Mouse (Mus musculus) midbrain, embryonic 10.5 days (tissue): ENCODE results near the gene Rab7b. TPM values are rescaled to one million over a fixed set of nuclear protein-coding genes. Genes with fewer than 3 reads are reported as not detected.

Experiments
- DNase-seq: peaks from one replicate; pipeline ENCODE4 v3.0.0-alpha.2; 2017; ENCODE audit warnings: low spot score
- H3K27ac ChIP-seq: fragments of 300-500 bp; sonication (generic); replicated peaks from 2 replicates; pipeline ENCODE4 v1.5.1; 2016; ENCODE audit warnings: mild to moderate bottlenecking
- H3K27me3 ChIP-seq: fragments of 300-500 bp; sonication (generic); 2 replicates; pipeline ENCODE4 v1.6.1; 2016; ENCODE audit warnings: low read depth, mild to moderate bottlenecking; ENCODE audit not compliant: poor library complexity, severe bottlenecking
- H3K36me3 ChIP-seq: fragments of 300-500 bp; sonication (generic); 2 replicates; pipeline ENCODE4 v1.6.1; 2016; ENCODE audit warnings: mild to moderate bottlenecking, moderate library complexity
- H3K4me1 ChIP-seq: fragments of 300-500 bp; sonication (generic); 2 replicates; pipeline ENCODE4 v1.6.1; 2016
- H3K4me3 ChIP-seq: fragments of 300-500 bp; sonication (generic); 2 replicates; pipeline ENCODE4 v1.5.1; 2016; ENCODE audit warnings: mild to moderate bottlenecking, moderate library complexity
- H3K9me3 ChIP-seq: fragments of 300-500 bp; sonication (generic); replicated peaks from 2 replicates; pipeline ENCODE4 v1.6.1; 2016; ENCODE audit warnings: mild to moderate bottlenecking
- WGBS: fragments of 180-500 bp; shearing (Covaris S2); methylation state at CpG from one replicate; pipeline ENCODE4 v1.1.7; 2016; 5-methylcytosine and 5-hydroxymethylcytosine counted together
- polyA plus RNA-seq: library from polyadenylated mRNA; unstranded; fragments of >200 nt; fragmentation: Nextera tagmentation; extraction: Ambion mirVana; gene quantifications from 2 replicates; pipeline ENCODE4 v1.2.1, GENCODE M21; 2016

Gene Rab7b
- polyA plus RNA-seq, result 0.77 and 1.4 TPM in 2 replicates

GRCm38 (mm10) chr1:131688475-131688874 is at the start of gene Rab7b:
Gene Rab7b, plus strand, starts transcription at chr1:131688695.
- no peak within 1 kb of the TSS for H3K4me3 ChIP-seq
- H3K4me1 ChIP-seq, result no peaks in the 10 kb centered on the region
- no peaks in the 10 kb centered on the region for H3K9me3 ChIP-seq
- WGBS, result 67% methylated on average over 8 of the region's 8 CpGs
- no peaks in the 10 kb centered on the region for H3K27me3 ChIP-seq
- no peak within 1 kb of the TSS for H3K27ac ChIP-seq
- no peak for DNase-seq
- H3K36me3 ChIP-seq, result no peaks in the 10 kb centered on the region

DNA sequence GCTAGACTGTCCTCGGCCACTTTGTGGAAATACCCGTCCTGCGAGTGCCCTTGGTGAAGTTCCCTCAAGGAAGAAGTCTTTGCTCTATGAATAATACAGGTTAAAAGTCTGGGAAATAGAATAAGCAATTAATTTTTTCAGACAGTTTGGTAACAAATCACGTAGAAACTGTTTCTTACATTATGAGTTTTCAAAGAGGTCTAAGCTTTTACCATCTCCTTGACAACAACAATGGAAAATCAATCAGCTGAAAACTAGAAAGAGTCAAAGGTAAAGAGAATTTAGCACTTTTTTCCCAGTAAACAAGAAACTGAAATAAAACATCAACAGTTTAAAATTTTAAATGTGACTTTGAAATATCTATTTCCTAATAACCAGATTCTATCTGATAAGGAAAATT is 48.4 kb upstream of the Rab7b start:
- Histone ChIP-seq H3K27ac (no peak overlapping the region), H3K4me1 (no peaks in the 10 kb centered on the region), H3K9me3 (no peaks in the 10 kb centered on the region), H3K36me3 (no peaks in the 10 kb centered on the region), H3K27me3 (no peaks in the 10 kb centered on the region), H3K4me3 (no peak overlapping the region)
- WGBS, result 87% methylated on average over 4 of the region's 4 CpGs
- DNase-seq, result no peak

DNA sequence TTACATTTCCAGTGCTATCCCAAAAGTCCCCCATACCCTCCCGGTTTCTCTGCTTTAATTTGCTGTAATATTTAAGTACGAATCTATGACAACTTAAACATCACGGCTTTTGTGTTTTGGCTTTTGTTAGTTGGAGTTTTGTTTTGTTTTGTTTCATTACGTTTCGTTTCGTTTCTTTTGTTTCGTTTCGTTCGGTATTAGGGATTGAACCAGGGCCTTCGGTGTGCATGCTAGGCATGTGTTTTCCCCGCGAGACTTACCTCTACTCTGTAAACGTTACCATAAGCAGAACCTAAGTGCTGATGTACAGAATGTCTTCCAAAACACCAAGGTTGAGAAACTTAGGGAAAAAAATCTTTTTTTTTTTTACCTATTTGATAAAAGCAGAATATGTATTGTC is 46.9 kb upstream of the Rab7b start:
- Histone ChIP-seq H3K9me3 (no peaks in the 10 kb centered on the region), H3K4me1 (no peaks in the 10 kb centered on the region), H3K27me3 (no peaks in the 10 kb centered on the region), H3K27ac (no peak overlapping the region), H3K4me3 (no peak overlapping the region), H3K36me3 (no peaks in the 10 kb centered on the region)
- 92% methylated on average over 13 of the region's 13 CpGs for WGBS
- no peak for DNase-seq

DNA sequence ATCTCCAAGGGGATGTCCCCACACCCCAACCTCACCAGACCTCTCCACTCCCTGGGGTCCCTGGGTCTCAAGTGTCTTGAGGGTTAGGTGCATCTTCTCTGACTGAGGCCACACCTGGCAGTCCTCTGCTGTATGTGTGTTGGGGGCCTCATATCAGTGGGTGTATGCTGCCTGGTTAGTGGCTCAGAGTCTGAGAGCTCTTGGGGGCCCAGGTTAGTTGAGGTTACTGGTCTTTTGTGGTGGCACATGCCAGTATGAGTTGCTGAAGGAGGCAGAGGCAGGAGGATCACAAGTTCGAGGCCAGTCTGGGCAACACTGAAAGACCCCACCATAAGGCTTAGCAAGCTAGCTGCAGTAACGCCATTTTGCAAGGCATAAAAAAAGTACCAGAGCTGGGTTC is 46.2 kb upstream of the Rab7b start:
- no peaks in the 10 kb centered on the region for H3K36me3 ChIP-seq
- DNase-seq, result no peak
- no peaks in the 10 kb centered on the region for H3K9me3 ChIP-seq
- no peaks in the 10 kb centered on the region for H3K4me1 ChIP-seq
- no peak overlapping the region for H3K27ac ChIP-seq
- no peak overlapping the region for H3K4me3 ChIP-seq
- WGBS, result 95% methylated on average over 2 of the region's 2 CpGs
- no peaks in the 10 kb centered on the region for H3K27me3 ChIP-seq

DNA sequence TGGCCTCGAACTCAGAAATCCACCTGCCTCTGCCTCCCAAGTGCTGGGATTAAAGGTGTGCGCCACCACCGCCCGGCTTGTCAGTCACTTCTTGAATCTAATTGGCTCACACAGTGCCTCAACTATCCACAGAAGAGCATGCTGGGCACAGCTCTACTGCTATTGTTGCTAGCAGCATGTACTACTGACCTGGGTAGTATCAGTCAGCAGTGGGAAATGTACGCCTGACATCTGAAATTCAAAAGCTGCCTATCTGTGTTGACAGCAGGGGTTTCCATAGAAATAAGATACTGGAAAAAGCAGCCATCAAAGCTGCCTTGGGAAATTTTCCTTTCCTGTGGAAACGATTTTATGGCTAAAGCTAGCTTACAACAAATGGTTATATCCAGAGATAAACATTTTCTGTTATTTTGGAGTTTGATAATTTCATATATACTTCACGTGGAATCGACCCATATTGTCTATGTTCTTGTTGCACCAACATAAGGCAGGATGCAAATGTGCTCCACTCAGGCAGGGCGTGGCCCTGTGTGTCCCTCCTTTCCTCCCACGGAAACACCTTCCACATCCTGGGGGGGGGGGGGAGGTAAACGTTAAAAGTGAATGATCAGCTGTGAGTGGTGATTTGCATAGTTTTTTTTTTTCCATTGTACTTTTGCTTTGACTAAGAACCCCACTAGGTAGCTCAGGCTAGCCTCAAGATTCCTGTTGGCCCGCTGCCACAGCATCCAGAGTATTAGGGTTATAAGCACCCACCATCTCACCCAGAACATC is 35.6 kb upstream of the Rab7b start:
- DNase-seq, result no peak
- no peaks in the 10 kb centered on the region for H3K27me3 ChIP-seq
- no peaks in the 10 kb centered on the region for H3K9me3 ChIP-seq
- peaks cover 9% of the 10 kb centered on the region for H3K4me1 ChIP-seq
- H3K36me3 ChIP-seq, result no peaks in the 10 kb centered on the region
- 86% methylated on average over 12 of the region's 12 CpGs for WGBS
- H3K4me3 ChIP-seq, result no peak overlapping the region
- no peak overlapping the region for H3K27ac ChIP-seq

DNA sequence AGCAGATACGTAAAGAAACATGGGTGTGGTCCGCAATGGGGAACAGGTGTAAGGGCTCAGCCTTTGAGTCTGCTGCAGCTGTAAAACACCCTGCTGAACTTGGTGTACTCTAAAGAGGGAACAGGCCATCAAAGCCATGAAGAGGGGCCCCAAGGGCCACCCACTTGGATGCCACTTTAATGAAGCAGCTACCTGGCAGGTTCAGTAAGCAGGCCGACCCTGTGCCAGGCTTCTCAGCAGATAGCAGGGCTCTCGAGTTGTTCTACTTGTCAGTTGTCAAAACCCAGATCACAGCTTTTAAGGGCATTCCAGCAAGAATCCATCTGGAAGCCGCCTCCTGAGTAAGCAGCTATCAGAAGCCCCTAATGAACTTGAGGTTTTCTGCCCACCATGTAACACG is 32.9 kb upstream of the Rab7b start:
- H3K4me3 ChIP-seq, result no peak overlapping the region
- WGBS, result 90% methylated on average over 6 of the region's 6 CpGs
- H3K9me3 ChIP-seq, result no peaks in the 10 kb centered on the region
- no peak for DNase-seq
- no peak overlapping the region for H3K27ac ChIP-seq
- peaks cover 10% of the 10 kb centered on the region for H3K4me1 ChIP-seq
- no peaks in the 10 kb centered on the region for H3K36me3 ChIP-seq
- no peaks in the 10 kb centered on the region for H3K27me3 ChIP-seq

GRCm38 (mm10) chr1:131657945-131658354 is 30.5 kb upstream of the Rab7b start:
- peak; percentile 91 for DNase-seq
- Histone ChIP-seq H3K27ac (peak overlapping the region; percentile 85), H3K9me3 (no peaks in the 10 kb centered on the region), H3K4me1 (peaks cover 10% of the 10 kb centered on the region), H3K27me3 (no peaks in the 10 kb centered on the region; the same call in 1 of the 2 replicates), H3K4me3 (peak overlapping the region; percentile 46), H3K36me3 (no peaks in the 10 kb centered on the region)
- WGBS, result 0% methylated on average over 11 of the region's 11 CpGs

DNA sequence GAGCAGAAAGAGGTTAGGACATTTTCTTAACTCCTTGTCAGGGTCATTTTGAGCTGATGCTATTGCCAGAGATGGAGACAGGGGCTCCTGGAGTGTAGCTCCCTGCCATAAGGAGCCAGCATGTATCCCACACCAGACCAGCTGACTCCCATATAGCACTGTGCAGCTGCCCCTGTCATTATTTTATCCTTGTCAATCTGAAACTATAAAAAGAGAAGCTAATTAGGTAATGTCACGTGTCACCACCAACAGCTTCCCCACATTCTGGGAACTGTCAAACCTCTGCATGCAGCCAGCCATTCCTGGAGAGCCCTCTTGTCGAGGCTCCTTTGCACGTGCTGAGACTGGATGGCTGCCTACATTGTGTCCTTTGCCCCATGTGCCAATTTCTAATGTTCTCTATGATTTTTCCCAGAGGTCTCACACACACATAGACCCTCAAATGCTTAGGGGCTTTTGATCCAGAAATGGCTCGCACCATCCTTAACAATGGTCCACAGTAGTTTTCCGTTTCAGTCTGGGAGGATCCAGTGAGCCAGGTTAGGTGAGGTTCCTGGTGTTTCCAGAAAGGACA is 28.9 kb upstream of the Rab7b start:
- no peak for DNase-seq
- H3K4me3 ChIP-seq, result no peak overlapping the region
- H3K4me1 ChIP-seq, result peaks cover 10% of the 10 kb centered on the region
- WGBS, result 80% methylated on average over 5 of the region's 5 CpGs
- no peak overlapping the region for H3K27ac ChIP-seq
- H3K36me3 ChIP-seq, result no peaks in the 10 kb centered on the region
- H3K27me3 ChIP-seq, result no peaks in the 10 kb centered on the region; the same call in 1 of the 2 replicates
- H3K9me3 ChIP-seq, result no peaks in the 10 kb centered on the region

GRCm38 (mm10) chr1:131660266-131660665 is 28.2 kb upstream of the Rab7b start:
- H3K36me3 ChIP-seq, result no peaks in the 10 kb centered on the region
- no peaks in the 10 kb centered on the region; the same call in 1 of the 2 replicates for H3K27me3 ChIP-seq
- no peak for DNase-seq
- peaks cover 10% of the 10 kb centered on the region for H3K4me1 ChIP-seq
- H3K9me3 ChIP-seq, result no peaks in the 10 kb centered on the region
- no peak overlapping the region for H3K27ac ChIP-seq
- 83% methylated on average over 2 of the region's 2 CpGs for WGBS
- H3K4me3 ChIP-seq, result no peak overlapping the region

GRCm38 (mm10) chr1:131660716-131661472 is 27.6 kb upstream of the Rab7b start:
- 81% methylated on average over 7 of the region's 7 CpGs for WGBS
- H3K36me3 ChIP-seq, result no peaks in the 10 kb centered on the region
- H3K27me3 ChIP-seq, result no peaks in the 10 kb centered on the region; the same call in 1 of the 2 replicates
- DNase-seq, result no peak
- no peaks in the 10 kb centered on the region for H3K9me3 ChIP-seq
- H3K4me1 ChIP-seq, result peaks cover 10% of the 10 kb centered on the region
- H3K27ac ChIP-seq, result no peak overlapping the region
- no peak overlapping the region for H3K4me3 ChIP-seq

GRCm38 (mm10) chr1:131661749-131662148 is 26.7 kb upstream of the Rab7b start:
- no peak overlapping the region for H3K4me3 ChIP-seq
- no peak for DNase-seq
- WGBS, result 76% methylated on average over 3 of the region's 3 CpGs
- H3K36me3 ChIP-seq, result no peaks in the 10 kb centered on the region
- H3K4me1 ChIP-seq, result peaks cover 10% of the 10 kb centered on the region
- no peaks in the 10 kb centered on the region for H3K9me3 ChIP-seq
- no peak overlapping the region for H3K27ac ChIP-seq
- H3K27me3 ChIP-seq, result no peaks in the 10 kb centered on the region; the same call in 1 of the 2 replicates

- Histone ChIP-seq H3K27ac (no peak overlapping the region), H3K4me3 (no peak overlapping the region), H3K27me3 (no peaks in the 10 kb centered on the region; the same call in 1 of the 2 replicates), H3K36me3 (no peaks in the 10 kb centered on the region), H3K4me1 (no peaks in the 10 kb centered on the region), H3K9me3 (no peaks in the 10 kb centered on the region)
- DNase-seq, result no peak
- 90% methylated on average over 9 of the region's 9 CpGs for WGBS
Observed at GRCm38 (mm10) chr1:131663286-131663995, 25.1 kb upstream of the Rab7b start.
